Mouse (Mus musculus) right cerebral cortex, adult 2 months (tissue): ENCODE measurements around the gene Tspan11.

Experiments used
- DNase-seq, 2 experiments: peaks; one replicate each; pipeline ENCODE4 v3.0.0; 2021 to 2022; ENCODE audit warnings: low spot score in 2 of 2

Tspan11 gene

GRCm38 (mm10) chr6:127877026-127877425 is 10.4 kb upstream of the Tspan11 start:
- no peak for DNase-seq

DNA sequence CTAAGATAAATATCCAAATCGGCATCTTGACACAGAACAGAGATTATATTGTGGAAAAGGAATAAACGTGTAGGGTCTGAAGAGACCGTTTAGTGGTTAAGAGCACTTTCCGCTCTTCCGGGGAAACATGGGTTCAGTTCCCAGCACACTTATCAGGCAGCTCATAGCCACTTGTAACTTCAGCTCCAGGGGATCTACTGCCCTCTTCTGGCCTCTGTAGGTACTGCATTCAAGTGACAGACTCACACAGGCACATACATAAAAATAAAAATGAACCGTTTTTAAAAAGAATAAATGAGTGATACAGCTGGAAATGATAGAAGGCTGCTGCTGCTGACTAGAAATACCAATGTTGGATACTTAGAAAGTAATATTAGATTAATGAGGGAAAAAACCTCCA is 7.9 kb upstream of the Tspan11 start:
- DNase-seq, result no peak

GRCm38 (mm10) chr6:127886916-127887315 is 473 bp upstream of the Tspan11 start:
- no peak for DNase-seq

- DNase-seq, result no peak
Measured at GRCm38 (mm10) chr6:127888581-127888980, 1.2 kb downstream of the Tspan11 start.

DNA sequence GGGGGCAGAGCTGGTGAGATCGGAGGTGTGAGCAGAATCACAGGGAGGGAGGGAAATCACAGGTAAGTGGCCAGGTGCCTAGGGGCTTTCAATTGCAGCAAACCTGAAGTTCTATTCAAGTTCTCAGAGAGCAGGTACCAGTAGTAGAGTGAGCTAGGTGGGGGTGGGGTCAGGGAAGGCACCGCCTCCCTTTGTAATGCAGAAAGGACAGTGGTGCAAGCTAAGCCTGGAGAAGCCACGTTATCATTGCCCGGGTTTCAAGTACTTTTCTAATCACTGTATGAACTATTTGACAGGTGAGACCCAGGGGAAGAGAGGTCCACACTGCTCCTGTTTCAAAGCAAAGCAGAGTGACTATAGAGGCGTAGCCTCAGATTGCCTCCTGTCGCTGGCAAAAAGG is 6.2 kb downstream of the Tspan11 start:
- no peak for DNase-seq

GRCm38 (mm10) chr6:127894999-127895398 is 7.6 kb downstream of the Tspan11 start:
- no peak for DNase-seq

DNA sequence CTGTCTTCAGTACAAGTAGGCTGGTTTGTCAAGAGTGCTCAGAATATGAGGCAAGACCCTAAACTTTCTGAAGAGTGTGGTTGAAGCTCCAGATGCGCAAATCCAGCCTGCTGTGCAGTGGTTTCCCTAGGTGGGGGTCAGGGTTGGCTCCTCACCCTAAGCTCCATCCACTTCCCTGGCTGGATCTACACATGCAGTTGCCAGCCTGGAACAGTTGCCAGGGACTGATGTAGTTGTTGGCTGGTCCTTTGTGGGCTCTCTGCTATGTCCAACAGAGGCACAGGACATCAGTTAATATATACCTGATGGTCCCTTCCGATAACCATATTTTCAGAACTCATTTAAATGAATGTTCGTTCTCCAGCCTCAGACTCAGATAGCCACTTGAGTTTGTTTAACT is 9.0 kb downstream of the Tspan11 start:
- no peak for DNase-seq

- no peak for DNase-seq
Measured at GRCm38 (mm10) chr6:127897342-127897741, 10.0 kb downstream of the Tspan11 start.

DNA sequence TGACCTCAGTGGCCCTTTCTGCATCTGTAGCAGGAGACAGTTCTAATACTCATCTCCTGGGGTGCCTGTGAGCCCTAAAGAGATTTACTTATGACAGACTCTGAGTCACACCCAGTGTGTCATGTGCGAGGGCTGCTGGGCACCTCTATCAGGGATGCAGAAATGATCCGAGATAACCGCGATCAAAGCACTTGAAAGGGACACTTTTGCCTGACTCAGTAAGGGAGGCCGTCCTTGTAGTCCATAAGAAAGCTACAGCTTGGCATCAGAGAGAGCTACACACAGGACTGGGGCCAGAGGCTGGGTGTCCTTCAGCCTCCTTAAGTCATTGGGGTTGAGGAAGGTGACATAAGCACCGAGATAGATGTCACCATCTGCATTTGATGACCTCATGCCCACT is 12.7 kb downstream of the Tspan11 start:
- DNase-seq, result no peak

DNA sequence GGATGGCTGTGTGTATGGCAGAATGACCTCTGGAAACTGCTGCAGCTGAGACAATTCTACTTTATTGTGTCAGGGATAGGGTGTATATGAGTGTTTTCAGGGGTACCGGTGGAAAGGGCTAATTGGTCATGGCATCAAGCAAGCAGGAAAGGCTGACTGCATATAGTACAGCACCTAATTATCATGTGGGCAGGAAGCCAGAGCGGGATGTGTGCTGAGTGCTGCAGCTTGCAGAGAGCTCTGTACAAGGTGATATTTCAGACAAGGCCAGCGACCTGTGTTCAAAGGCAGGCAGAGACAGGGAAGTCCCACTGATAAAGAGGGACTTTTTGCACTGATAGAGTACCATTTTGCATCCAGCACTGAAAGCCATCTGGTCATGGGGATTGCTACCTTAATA is 13.9 kb downstream of the Tspan11 start:
- no peak for DNase-seq

DNA sequence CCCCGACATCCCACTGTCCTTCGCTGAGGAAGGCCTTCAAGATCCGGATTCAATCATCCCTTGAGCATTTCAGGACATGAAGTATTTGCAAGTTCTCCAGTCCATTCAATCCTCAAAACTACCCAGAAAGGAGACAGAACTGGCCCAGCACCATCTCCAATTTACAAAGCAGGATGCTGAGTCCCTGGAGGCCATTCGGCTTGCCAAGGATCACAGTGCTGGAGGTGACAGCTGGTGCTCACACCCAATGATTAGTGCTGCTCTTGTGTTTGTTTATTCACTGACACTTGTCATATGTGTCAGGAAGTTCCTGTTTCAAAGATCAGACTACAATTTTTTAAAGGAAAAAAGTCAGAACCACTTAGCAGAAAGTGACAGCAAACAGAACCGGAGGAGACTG is 14.3 kb downstream of the Tspan11 start:
- no peak for DNase-seq

GRCm38 (mm10) chr6:127902559-127902958 is 15.2 kb downstream of the Tspan11 start:
- peak; percentile 42 to 59 for DNase-seq

DNA sequence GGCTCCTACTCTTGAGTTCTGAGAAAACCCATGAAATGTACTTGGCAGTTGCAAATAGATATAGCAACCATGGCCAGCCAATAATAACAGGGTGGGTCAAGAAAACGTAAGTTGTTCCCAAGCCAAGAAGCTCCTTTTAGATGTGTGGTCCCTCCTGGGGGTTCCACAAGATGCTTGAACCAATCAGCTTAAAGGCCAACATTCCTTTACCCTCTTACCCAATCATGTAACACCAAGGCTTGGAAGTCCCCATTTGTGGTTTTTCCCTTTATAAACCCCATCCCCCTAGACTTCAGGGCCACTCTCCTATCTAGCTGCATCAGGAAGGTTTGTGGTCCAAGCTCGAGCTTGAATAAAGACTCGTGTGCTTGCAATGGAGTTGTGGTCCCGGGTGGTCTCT is 23.2 kb downstream of the Tspan11 start:
- no peak for DNase-seq

- DNase-seq, result no peak
Measured at GRCm38 (mm10) chr6:127911687-127912086, 24.3 kb downstream of the Tspan11 start.

DNA sequence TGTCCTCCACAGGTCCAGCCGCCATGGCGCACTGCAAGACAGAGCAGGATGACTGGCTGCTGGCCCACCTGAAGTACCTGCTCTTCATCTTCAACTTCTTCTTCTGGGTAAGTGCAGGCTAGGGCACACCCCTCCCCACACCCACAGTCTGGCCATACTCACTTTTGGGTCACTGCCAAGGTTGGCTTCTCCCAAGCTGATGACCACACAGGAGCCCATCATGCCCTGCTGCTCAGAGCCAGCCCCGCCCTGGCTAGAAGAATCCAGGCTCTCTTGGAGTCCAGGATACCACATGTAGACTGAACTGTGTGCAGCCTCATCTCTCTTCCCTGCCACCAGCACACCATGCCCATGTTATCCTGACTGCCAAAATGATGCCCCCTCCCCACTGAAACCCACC is 25.5 kb downstream of the Tspan11 start:
- no peak for DNase-seq

- DNase-seq, result no peak
Measured at GRCm38 (mm10) chr6:127916993-127917392, 29.6 kb downstream of the Tspan11 start.

DNA sequence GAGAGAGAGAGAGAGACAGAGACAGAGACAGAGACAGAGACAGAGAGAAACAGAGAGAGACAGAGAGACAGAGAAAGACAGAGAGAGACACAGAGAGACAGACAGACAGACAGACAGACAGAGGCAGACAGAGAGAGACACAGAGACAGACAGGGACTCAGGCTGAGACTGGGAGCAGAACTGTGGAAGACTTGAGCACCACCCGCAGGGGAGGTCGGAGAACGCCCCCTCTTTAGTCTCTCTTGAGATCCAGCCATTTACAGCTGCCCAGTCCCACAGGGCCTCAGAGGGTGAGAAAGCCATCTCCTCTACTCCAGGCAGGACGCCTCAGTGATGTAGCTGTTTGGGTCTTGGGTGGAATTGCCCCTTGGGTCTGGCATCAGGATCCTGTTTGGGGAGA is 30.3 kb downstream of the Tspan11 start:
- no peak for DNase-seq

- DNase-seq, result no peak
Measured at GRCm38 (mm10) chr6:127919491-127919890, 32.1 kb downstream of the Tspan11 start.

GRCm38 (mm10) chr6:127920652-127921051 is 33.3 kb downstream of the Tspan11 start:
- peak; percentile 88 to 90 for DNase-seq

DNA sequence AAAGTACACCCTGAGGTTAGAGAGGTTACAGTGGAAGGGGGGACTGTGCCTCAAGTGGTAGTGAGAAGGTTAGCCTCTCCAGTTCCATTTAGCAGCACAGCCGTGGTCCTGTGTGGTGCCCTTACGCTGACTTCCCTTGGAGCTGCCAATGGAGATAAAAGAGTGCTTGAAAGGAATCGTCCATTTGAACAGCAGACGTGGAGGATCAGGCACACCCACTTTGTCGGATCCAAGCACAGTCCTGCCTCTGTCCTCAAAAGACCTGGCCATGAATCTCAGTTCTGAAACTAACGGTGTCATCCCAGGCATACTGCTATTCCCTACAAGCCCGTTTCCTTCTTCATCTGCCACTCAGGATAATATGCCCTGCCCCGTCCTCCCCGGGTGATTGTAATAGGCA is 34.6 kb downstream of the Tspan11 start:
- DNase-seq, result no peak

DNA sequence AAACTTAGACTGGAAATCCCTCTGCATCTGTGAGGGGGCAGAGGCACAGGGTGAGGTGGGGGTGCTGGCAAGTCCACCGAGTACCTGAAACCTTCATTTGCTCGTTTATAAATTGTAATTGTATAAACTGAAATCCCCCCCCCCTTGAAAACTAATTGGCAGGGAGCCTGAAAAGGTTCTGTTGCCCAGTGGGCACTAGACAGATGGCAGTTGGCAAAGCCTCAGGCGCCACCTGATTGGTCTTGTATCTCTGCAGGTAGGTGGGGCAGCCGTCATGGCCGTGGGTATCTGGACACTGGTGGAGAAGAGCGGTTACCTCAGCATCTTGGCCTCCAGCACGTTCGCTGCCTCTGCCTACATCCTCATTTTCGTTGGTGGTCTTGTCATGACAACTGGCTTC is 35.9 kb downstream of the Tspan11 start:
- DNase-seq, result no peak

DNA sequence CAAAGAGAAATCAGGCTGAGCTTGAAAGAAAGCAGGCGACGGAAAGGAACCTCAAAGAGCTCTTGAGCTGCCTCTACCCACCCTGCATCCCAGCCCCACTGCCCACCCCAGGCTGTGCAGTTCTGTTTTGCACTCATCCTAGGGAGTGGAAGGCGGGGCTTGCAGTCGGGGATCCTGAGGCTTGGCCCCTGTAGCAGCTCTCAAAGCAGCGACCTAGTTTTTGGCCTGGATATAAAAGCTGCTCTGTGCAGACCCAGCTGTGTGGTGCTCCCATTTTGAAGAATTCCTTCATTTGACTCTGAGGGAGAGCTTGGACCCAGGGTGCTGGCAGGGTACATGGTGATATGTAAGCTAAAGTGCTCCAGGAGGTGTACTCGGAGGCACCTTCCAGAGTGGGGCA is 37.4 kb downstream of the Tspan11 start:
- peak in 1 of 2 experiments; percentile 26 for DNase-seq

DNA sequence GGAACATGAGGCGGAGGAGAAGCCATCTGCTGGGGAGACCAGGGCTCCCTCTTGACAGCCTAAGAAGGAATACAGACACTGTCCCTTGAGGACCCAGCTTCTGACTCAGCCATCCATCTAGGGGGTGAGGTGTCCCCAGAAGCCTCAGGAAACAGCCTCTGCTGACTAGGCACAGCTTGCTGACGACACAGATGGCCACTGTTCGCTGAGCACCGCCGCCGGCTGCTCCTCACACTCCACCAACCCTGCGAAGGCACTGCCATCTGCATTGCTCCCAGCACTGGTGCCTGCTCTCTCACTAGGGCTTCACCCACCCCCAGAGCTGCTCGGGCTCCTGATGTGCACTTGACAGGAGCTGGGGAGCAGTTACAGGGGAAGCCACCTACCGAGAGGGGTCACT is 38.5 kb downstream of the Tspan11 start:
- peak; percentile 73 to 78 for DNase-seq

DNA sequence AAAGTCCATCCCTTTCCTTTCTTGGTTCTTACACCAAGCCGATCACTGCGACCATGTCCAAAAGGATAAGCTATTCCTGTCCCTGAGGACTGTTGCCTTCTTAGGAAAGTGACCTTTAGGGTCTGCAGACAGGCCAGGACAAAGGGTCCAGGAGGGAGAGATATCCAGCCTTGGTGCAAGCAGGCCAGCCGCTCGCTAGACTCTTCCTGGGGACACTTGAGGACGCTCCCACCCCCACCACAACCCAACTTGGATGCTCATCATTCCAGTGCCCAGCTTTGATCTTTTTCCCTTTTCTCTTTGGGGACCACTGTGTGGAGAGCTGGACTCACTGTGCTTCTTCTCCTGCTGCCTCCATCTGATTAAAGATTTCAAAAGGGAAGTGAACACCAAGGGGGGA is 41.3 kb downstream of the Tspan11 start:
- no peak for DNase-seq

GRCm38 (mm10) chr6:127932697-127933096 is 45.3 kb downstream of the Tspan11 start:
- no peak for DNase-seq
